Mouse (Mus musculus): ENCODE data around the gene Nyap2. TPM values are rescaled to one million over a fixed set of nuclear protein-coding genes. Genes with fewer than 3 reads are reported as not detected.

The Nyap2 gene
- polyA plus RNA-seq, 1 experiment from 2014 or later, result 0.09 TPM

DNA sequence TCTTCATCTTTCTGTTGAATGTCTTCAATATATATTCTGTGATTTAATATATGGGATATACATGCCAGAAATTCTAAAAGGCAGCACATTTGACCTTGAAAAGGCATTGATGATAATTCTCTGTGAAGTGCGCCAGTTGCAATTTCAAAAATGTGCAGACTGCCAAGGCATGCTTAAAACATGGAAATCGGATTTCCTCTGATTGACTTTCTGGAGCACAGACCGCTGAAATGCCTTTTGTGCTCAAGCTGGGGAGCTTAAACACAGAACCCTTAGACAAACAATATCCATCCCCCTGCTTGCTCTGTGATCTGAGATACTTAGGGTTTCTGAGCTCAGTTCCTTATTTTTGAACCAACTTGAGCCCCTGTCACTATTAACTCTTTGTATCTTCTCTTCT lies 14.2 kb downstream of the Nyap2 start:
- 39% methylated on average over 3 of the region's 3 CpGs for whole genome bisulfite sequencing
- Histone ChIP-seq H3K4me2 (ENCODE audit: low read depth, low read length) (no peak overlapping the region), H3K27ac (ENCODE audit: low read length) (no peak overlapping the region), H3K4me1 (replicated peaks; ENCODE audit: control insufficient read depth, insufficient read depth, low read length) (no peaks in the 10 kb centered on the region), H3K9me3 (ENCODE audit: control insufficient read depth, low read length) (no peaks in the 10 kb centered on the region), H3K36me3 (ENCODE audit: control insufficient read depth, insufficient read depth, low read length) (no peaks in the 10 kb centered on the region), H3K9ac (ENCODE audit: low read length) (no peak overlapping the region), H3K27me3 (ENCODE audit: control insufficient read depth, insufficient read depth, low read depth, low read length) (no peaks in the 10 kb centered on the region), H3K4me3 (ENCODE audit: low read length) (no peak overlapping the region)
- no peak for ATAC-seq (ENCODE audit: low read depth)

DNA sequence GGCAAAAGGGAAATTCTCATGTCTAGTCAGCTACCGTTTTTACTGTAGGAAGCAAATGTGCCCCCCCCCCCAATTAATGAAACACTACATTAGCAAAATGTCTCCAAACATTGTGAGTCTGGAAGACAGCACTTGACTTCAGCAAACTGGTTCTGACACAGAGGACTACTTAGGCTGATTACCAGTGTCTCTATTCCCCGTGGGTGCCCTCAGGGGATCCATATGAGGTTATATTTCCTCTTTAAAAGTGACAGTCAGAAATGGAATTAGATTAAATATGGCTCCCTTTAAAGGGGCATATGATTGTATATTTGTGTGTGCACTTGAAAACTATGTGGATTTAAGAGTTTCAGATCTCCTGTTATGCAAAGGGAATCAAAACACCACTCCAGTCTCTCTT lies 15.3 kb downstream of the Nyap2 start:
- no peak overlapping the region for H3K4me3 ChIP-seq (ENCODE audit: low read length)
- no peak overlapping the region for H3K9ac ChIP-seq (ENCODE audit: low read length)
- H3K4me1 ChIP-seq (replicated peaks; ENCODE audit: control insufficient read depth, insufficient read depth, low read length), result no peaks in the 10 kb centered on the region
- H3K9me3 ChIP-seq (ENCODE audit: control insufficient read depth, low read length), result no peaks in the 10 kb centered on the region
- no peak overlapping the region for H3K27ac ChIP-seq (ENCODE audit: low read length)
- H3K4me2 ChIP-seq (ENCODE audit: low read depth, low read length), result no peak overlapping the region
- WGBS, result 75% methylated on average over 2 of the region's 2 CpGs
- no peaks in the 10 kb centered on the region for H3K36me3 ChIP-seq (ENCODE audit: control insufficient read depth, insufficient read depth, low read length)
- ATAC-seq (ENCODE audit: low read depth), result no peak
- H3K27me3 ChIP-seq (ENCODE audit: control insufficient read depth, insufficient read depth, low read depth, low read length), result no peaks in the 10 kb centered on the region

DNA sequence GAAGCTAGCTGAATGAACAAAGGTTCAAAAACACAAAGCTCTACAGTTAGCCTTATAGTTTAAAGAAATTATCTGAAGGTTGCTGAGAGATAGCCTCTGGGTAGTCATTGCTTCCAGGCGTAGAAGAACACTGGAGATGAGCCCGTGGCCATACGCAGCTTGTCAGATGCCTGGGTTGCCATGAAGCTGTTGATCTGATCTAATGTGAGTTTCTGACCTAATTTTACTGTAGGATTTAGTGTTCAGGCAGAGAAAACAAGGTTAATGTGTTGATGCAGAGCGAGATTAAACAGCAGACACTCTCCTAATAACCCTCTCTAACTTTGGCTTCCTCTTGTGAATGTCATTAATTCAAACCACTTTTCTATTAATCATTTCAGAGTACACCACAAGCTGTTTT lies 16.1 kb downstream of the Nyap2 start:
- ATAC-seq (ENCODE audit: low read depth), result no peak
- no peaks in the 10 kb centered on the region for H3K9me3 ChIP-seq (ENCODE audit: control insufficient read depth, low read length)
- H3K27me3 ChIP-seq (ENCODE audit: control insufficient read depth, insufficient read depth, low read depth, low read length), result no peaks in the 10 kb centered on the region
- no peak overlapping the region for H3K9ac ChIP-seq (ENCODE audit: low read length)
- H3K4me2 ChIP-seq (ENCODE audit: low read depth, low read length), result no peak overlapping the region
- H3K4me1 ChIP-seq (replicated peaks; ENCODE audit: control insufficient read depth, insufficient read depth, low read length), result no peaks in the 10 kb centered on the region
- H3K36me3 ChIP-seq (ENCODE audit: control insufficient read depth, insufficient read depth, low read length), result no peaks in the 10 kb centered on the region
- no peak overlapping the region for H3K4me3 ChIP-seq (ENCODE audit: low read length)
- H3K27ac ChIP-seq (ENCODE audit: low read length), result no peak overlapping the region
- WGBS, result 79% methylated on average over 4 of the region's 4 CpGs

GRCm38 (mm10) chr1:81098950-81099349 lies 22.2 kb downstream of the Nyap2 start:
- no peaks in the 10 kb centered on the region for H3K36me3 ChIP-seq (ENCODE audit: control insufficient read depth, insufficient read depth, low read length)
- 54% methylated on average over 1 of the region's 1 CpGs for WGBS
- H3K9ac ChIP-seq (ENCODE audit: low read length), result no peak overlapping the region
- H3K27me3 ChIP-seq (ENCODE audit: control insufficient read depth, insufficient read depth, low read depth, low read length), result no peaks in the 10 kb centered on the region
- no peaks in the 10 kb centered on the region for H3K9me3 ChIP-seq (ENCODE audit: control insufficient read depth, low read length)
- H3K4me2 ChIP-seq (ENCODE audit: low read depth, low read length), result no peak overlapping the region
- no peak overlapping the region for H3K27ac ChIP-seq (ENCODE audit: low read length)
- H3K4me1 ChIP-seq (replicated peaks; ENCODE audit: control insufficient read depth, insufficient read depth, low read length), result no peaks in the 10 kb centered on the region
- no peak overlapping the region for H3K4me3 ChIP-seq (ENCODE audit: low read length)
- ATAC-seq (ENCODE audit: low read depth), result no peak

GRCm38 (mm10) chr1:81101749-81102148 lies 25.0 kb downstream of the Nyap2 start:
- WGBS, result 64% methylated on average over 1 of the region's 1 CpGs
- Histone ChIP-seq H3K4me3 (ENCODE audit: low read length) (no peak overlapping the region), H3K9ac (ENCODE audit: low read length) (no peak overlapping the region), H3K36me3 (ENCODE audit: control insufficient read depth, insufficient read depth, low read length) (no peaks in the 10 kb centered on the region), H3K9me3 (ENCODE audit: control insufficient read depth, low read length) (no peaks in the 10 kb centered on the region), H3K27ac (ENCODE audit: low read length) (no peak overlapping the region), H3K27me3 (ENCODE audit: control insufficient read depth, insufficient read depth, low read depth, low read length) (no peaks in the 10 kb centered on the region), H3K4me1 (replicated peaks; ENCODE audit: control insufficient read depth, insufficient read depth, low read length) (no peaks in the 10 kb centered on the region), H3K4me2 (ENCODE audit: low read depth, low read length) (no peak overlapping the region)
- no peak for ATAC-seq (ENCODE audit: low read depth)

- ATAC-seq (ENCODE audit: low read depth), result no peak
- Histone ChIP-seq H3K27me3 (ENCODE audit: control insufficient read depth, insufficient read depth, low read depth, low read length) (no peaks in the 10 kb centered on the region), H3K27ac (ENCODE audit: low read length) (no peak overlapping the region), H3K4me2 (ENCODE audit: low read depth, low read length) (no peak overlapping the region), H3K36me3 (ENCODE audit: control insufficient read depth, insufficient read depth, low read length) (no peaks in the 10 kb centered on the region), H3K9ac (ENCODE audit: low read length) (no peak overlapping the region), H3K4me3 (ENCODE audit: low read length) (no peak overlapping the region), H3K9me3 (ENCODE audit: control insufficient read depth, low read length) (no peaks in the 10 kb centered on the region), H3K4me1 (replicated peaks; ENCODE audit: control insufficient read depth, insufficient read depth, low read length) (no peaks in the 10 kb centered on the region)
These were observed 43.0 kb downstream of the Nyap2 start for GRCm38 (mm10) chr1:81119732-81120131.

DNA sequence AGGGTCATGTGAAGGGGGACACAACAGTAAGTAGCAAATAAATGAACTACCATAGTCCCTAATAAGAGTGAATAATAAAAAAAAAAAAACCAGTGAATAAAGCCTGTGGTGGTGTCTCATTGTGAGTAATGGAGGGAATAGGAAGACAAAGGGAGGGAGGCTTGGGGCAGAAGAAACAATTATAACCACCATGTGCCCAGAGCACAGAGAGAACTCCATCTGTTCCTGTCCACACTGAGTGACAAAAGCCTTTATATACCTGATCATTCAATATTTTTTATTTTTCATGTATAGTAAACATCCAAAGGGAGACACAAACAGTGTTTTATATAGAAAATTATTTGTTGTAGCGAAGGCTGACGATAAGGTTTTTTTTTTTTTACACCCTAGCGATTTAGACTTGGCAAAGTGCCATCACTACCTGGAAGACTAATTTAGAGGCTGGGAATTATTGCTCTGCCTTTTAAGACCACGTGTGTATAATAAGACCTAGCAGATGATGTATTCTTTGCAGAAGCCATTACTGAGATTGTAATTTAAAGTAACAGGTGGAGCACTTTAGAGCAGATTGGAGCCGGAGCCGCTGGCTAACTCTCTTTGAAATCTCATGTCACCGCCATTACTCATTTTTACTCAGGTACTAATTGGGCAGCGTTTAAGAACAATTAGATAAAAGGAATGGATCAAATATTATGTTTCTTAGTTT lies 55.4 kb downstream of the Nyap2 start:
- no peak overlapping the region for H3K4me3 ChIP-seq (ENCODE audit: low read length)
- ATAC-seq (ENCODE audit: low read depth), result no peak
- no peaks in the 10 kb centered on the region for H3K36me3 ChIP-seq (ENCODE audit: control insufficient read depth, insufficient read depth, low read length)
- H3K4me1 ChIP-seq (replicated peaks; ENCODE audit: control insufficient read depth, insufficient read depth, low read length), result no peaks in the 10 kb centered on the region
- H3K4me2 ChIP-seq (ENCODE audit: low read depth, low read length), result no peak overlapping the region
- no peaks in the 10 kb centered on the region for H3K27me3 ChIP-seq (ENCODE audit: control insufficient read depth, insufficient read depth, low read depth, low read length)
- H3K27ac ChIP-seq (ENCODE audit: low read length), result no peak overlapping the region
- WGBS, result 78% methylated on average over 8 of the region's 8 CpGs
- H3K9ac ChIP-seq (ENCODE audit: low read length), result no peak overlapping the region
- no peaks in the 10 kb centered on the region for H3K9me3 ChIP-seq (ENCODE audit: control insufficient read depth, low read length)

DNA sequence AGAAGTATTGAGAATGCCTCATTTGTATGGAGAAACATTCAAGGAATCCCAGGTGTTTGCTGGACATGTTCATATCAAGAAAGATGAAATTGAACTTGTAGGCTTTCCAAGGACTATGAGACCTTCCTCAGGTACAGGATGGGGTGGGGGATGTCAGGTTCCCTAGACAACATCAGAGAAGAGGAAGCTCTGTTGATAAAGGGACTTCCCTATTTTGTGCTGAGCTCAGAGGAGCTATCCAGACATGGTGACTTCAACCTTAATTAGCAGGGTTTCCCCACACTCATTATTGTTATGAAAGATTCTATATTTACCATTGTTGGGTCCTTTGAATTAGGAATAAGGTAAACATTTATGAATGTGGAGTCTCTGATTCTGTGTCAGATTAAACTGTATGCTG lies 67.1 kb downstream of the Nyap2 start:
- Histone ChIP-seq H3K27me3 (ENCODE audit: control insufficient read depth, insufficient read depth, low read depth, low read length) (no peaks in the 10 kb centered on the region), H3K4me2 (ENCODE audit: low read depth, low read length) (no peak overlapping the region), H3K9ac (ENCODE audit: low read length) (no peak overlapping the region), H3K9me3 (ENCODE audit: control insufficient read depth, low read length) (no peaks in the 10 kb centered on the region), H3K4me3 (ENCODE audit: low read length) (no peak overlapping the region), H3K4me1 (replicated peaks; ENCODE audit: control insufficient read depth, insufficient read depth, low read length) (no peaks in the 10 kb centered on the region), H3K36me3 (ENCODE audit: control insufficient read depth, insufficient read depth, low read length) (no peaks in the 10 kb centered on the region), H3K27ac (ENCODE audit: low read length) (no peak overlapping the region)
- no peak for ATAC-seq (ENCODE audit: low read depth)

DNA sequence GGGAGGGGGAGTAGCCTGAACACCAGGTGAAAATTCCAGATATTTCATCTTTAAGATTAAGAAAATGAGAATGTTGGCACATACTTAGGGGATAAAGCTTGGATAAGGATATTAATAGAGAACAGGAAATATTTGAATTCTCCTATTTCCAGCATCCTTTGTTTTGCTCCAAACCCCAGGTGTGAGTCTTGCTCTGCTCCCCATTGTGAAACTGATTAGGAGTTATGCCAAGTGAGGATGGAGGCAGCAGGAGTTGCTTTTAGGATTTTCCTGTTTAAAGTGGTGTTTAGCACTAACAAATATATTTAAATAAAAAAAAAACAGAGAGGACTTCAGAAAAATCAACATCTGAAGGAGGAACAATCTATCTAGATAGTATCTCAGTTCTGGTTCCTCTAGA lies 68.8 kb downstream of the Nyap2 start:
- no peaks in the 10 kb centered on the region for H3K27me3 ChIP-seq (ENCODE audit: control insufficient read depth, insufficient read depth, low read depth, low read length)
- no peak overlapping the region for H3K4me3 ChIP-seq (ENCODE audit: low read length)
- H3K9ac ChIP-seq (ENCODE audit: low read length), result no peak overlapping the region
- ATAC-seq (ENCODE audit: low read depth), result no peak
- H3K4me2 ChIP-seq (ENCODE audit: low read depth, low read length), result no peak overlapping the region
- H3K9me3 ChIP-seq (ENCODE audit: control insufficient read depth, low read length), result no peaks in the 10 kb centered on the region
- H3K27ac ChIP-seq (ENCODE audit: low read length), result no peak overlapping the region
- no peaks in the 10 kb centered on the region for H3K4me1 ChIP-seq (replicated peaks; ENCODE audit: control insufficient read depth, insufficient read depth, low read length)
- no peaks in the 10 kb centered on the region for H3K36me3 ChIP-seq (ENCODE audit: control insufficient read depth, insufficient read depth, low read length)

- no peak overlapping the region for H3K4me3 ChIP-seq (ENCODE audit: low read length)
- H3K27me3 ChIP-seq (ENCODE audit: control insufficient read depth, insufficient read depth, low read depth, low read length), result no peaks in the 10 kb centered on the region
- no peak overlapping the region for H3K4me2 ChIP-seq (ENCODE audit: low read depth, low read length)
- WGBS, result 82% methylated on average over 3 of the region's 3 CpGs
- ATAC-seq (ENCODE audit: low read depth), result no peak
- H3K4me1 ChIP-seq (replicated peaks; ENCODE audit: control insufficient read depth, insufficient read depth, low read length), result no peaks in the 10 kb centered on the region
- no peak overlapping the region for H3K27ac ChIP-seq (ENCODE audit: low read length)
- H3K36me3 ChIP-seq (ENCODE audit: control insufficient read depth, insufficient read depth, low read length), result no peaks in the 10 kb centered on the region
- no peaks in the 10 kb centered on the region for H3K9me3 ChIP-seq (ENCODE audit: control insufficient read depth, low read length)
- H3K9ac ChIP-seq (ENCODE audit: low read length), result no peak overlapping the region
These were observed 92.5 kb downstream of the Nyap2 start for GRCm38 (mm10) chr1:81169245-81169644.

Measured in lung, embryonic 16.5 days (tissue).